Mouse (Mus musculus): ENCODE measurements around the gene Tmem107.

Tmem107 gene

GRCm38 (mm10) chr11:69101604-69102402, 31.2 kb downstream of the Tmem107 start:
- in situ Hi-C loops (cut with MboI; ENCODE audit: unreplicated experiment in 2 of 2): no loop called here

- in situ Hi-C loops (cut with MboI; ENCODE audit: unreplicated experiment in 2 of 2): no loop called here
Measured at GRCm38 (mm10) chr11:69102403-69102725, 31.8 kb downstream of the Tmem107 start.

- in situ Hi-C loops (cut with MboI; ENCODE audit: unreplicated experiment in 2 of 2): no loop called here
Measured at GRCm38 (mm10) chr11:69103121-69103520, 32.5 kb downstream of the Tmem107 start.

GRCm38 (mm10) chr11:69103531-69104435, 33.2 kb downstream of the Tmem107 start:
- in situ Hi-C loops (cut with MboI; ENCODE audit: unreplicated experiment in 2 of 2): no loop called here

- in situ Hi-C loops (cut with MboI; ENCODE audit: unreplicated experiment in 2 of 2): no loop called here
Measured at GRCm38 (mm10) chr11:69104487-69104886, 33.9 kb downstream of the Tmem107 start.

GRCm38 (mm10) chr11:69105227-69105626, 34.6 kb downstream of the Tmem107 start:
- in situ Hi-C loops (cut with MboI; ENCODE audit: unreplicated experiment in 2 of 2): no loop called here

DNA sequence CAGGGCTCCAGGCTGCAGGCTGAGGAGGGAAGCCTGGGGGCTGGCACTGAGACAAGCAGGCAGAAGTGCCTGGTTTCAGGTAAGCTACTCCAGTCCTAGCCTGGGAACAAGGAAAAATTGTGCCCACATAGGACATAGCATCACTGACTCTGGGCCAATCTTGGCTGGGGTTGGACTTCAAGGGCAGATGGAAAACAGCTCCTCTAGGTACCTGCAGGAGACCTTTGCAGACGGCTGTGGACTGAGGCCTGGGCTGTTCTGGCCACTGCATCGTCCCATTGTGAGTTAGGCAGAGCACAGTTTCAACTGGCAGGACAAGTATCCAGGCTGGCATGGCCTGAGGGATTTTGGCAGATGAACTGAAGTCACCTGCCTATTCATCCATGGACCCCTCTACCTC, 35.2 kb downstream of the Tmem107 start:
- in situ Hi-C loops (cut with MboI; ENCODE audit: unreplicated experiment in 2 of 2): no loop called here

- in situ Hi-C loops (cut with MboI; ENCODE audit: unreplicated experiment in 2 of 2): no loop called here
Measured at GRCm38 (mm10) chr11:69106299-69106698, 35.7 kb downstream of the Tmem107 start.

- in situ Hi-C loops (cut with MboI; ENCODE audit: unreplicated experiment in 2 of 2): no loop called here
Measured at GRCm38 (mm10) chr11:69106842-69107241, 36.2 kb downstream of the Tmem107 start.

DNA sequence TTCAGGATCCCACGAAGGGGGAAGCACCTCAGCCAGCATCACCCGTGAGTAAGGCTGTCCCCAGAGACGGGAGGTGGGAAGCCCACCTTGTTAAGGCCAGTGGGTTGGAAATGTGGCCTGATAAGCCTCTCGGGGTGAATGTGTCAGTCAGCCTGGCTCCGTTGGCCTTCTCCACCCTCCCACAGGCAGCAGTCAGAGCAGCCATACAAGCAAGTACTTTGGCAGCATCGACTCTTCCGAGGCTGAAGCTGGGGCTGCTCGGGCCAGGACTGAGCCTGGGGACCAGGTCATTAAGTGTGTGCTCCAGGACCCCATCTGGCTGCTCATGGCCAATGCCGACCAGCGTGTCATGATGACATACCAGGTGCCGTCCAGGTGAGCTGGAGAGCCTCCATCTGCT, 37.1 kb downstream of the Tmem107 start:
- in situ Hi-C loops (cut with MboI; ENCODE audit: unreplicated experiment in 2 of 2): no loop called here

DNA sequence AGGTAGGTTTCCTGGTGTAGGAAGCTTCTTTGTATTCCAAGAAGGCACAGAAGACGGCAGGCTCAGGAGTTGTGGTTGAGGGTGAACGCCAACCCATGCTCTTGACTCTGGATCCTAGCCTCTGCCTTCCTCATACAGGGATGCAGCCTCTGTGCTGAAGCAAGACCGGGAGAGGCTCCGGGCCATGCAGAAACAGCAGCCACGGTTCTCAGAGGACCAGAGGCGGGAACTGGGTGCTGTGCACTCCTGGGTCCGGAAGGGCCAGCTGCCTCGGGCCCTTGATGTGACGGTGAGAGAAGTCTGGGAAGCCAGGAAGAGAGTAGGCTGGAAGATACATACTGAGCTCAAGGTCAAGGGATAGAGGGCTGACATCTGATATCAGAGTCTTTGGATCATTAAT, 37.6 kb downstream of the Tmem107 start:
- in situ Hi-C loops (cut with MboI; ENCODE audit: unreplicated experiment in 2 of 2): no loop called here

GRCm38 (mm10) chr11:69109032-69109900, 38.7 kb downstream of the Tmem107 start:
- in situ Hi-C loops (cut with MboI; ENCODE audit: unreplicated experiment in 2 of 2): no loop called here

DNA sequence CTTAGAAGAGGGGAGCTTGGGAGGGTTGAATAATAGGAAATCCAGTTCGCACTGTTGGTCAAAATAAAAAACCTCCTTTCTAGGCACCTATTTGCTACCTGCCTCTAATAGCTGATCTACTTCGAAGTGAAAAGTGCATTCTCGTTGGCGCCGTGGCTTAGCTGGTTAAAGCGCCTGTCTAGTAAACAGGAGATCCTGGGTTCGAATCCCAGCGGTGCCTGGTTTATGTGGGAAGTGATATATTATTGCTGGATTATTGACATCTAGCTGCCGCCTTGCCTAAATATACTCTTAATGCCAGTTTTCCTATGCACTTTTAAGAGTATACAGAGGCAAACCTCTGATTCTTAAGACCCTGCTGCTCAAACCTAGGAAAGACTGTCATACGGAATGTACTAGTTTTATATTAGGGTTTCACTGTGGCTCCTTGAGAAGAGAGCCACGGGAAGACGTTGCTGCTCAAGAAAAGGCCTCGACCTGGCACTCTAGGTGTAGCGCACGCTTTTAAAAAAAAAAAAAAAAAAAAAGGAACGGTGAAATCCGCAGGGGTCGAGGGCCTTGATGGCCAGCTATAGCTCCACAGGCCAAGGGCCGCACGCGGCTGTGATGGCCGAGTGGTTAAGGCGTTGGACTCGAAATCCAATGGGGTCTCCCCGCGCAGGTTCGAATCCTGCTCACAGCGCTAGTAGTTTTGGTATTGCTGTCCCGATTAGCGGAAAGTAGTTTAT, 39.9 kb downstream of the Tmem107 start:
- in situ Hi-C loops (cut with MboI; ENCODE audit: unreplicated experiment in 2 of 2): no loop called here

DNA sequence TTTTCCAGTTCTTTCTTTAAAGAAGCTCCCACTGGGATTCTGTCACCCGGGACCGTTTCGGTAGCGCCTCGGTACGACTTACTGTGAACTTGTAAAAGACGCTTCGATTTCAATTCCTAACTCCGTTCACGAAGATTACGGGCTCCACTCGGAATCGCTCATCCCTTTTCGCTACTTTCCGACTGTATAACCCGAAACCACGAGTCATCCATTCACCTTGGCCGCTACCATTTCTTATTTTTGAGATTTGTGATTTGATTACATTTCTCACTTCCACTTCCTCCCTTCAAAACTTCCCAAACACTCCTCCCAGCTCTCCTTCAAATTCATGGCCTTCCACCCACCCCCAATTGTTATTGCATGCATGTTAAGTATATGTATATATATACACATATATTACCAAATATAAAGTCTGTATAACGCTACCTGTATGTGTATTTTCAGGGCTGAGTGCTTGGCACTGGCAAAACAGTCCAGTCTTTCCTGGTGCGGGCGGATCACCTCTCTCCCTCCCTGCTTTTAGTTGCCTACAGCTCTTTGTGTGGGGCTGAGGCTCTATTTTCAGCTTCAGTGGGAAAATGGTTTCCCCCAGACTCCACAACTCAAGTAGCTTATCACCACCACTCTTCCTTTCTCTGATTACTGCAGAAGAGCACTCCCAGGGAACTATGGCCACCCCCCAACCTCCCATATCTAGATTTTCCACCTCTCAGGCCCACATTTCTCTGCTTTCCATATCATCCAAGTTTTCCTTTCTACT, 40.6 kb downstream of the Tmem107 start:
- in situ Hi-C loops (cut with MboI; ENCODE audit: unreplicated experiment in 2 of 2): no loop called here

DNA sequence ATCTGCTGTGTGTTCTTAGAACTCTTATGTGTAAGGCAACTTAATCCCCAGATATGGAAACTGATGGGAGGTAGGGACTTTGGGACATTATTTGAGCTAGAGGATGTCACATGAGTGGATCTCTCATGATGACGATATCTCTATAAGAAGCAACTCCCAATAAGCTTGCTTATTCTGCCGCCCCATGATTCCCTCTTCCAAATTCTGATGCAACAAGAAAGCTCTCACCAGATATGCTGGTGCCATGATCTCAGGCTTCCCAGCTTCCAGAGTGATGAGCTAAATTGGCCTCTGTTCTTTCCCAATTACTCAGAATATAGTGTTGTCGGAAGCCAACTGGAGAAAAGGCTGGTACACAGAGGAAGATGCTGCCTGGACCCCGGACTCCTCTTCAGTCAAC, 41.3 kb downstream of the Tmem107 start:
- in situ Hi-C loops (cut with MboI; ENCODE audit: unreplicated experiment in 2 of 2): no loop called here

DNA sequence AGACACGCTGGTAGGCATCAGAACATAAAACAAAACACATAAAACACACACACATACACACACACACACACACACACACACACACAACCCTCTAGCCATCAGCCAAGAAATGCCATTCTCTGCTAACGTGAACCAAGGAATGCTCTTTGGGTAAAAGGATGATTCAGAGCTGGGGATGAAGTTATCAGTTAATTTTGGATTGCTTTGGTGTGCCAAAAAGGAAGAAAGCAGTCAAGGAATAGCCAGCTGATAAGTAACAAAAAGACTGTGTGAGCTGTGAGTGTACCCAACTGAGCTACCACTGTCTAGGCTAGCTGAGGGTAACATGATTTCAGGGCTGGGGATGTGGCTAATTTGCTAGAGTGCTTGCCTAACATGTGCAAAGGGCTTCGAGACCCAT, 43.4 kb downstream of the Tmem107 start:
- in situ Hi-C loops (cut with MboI; ENCODE audit: unreplicated experiment in 2 of 2): no loop called here

DNA sequence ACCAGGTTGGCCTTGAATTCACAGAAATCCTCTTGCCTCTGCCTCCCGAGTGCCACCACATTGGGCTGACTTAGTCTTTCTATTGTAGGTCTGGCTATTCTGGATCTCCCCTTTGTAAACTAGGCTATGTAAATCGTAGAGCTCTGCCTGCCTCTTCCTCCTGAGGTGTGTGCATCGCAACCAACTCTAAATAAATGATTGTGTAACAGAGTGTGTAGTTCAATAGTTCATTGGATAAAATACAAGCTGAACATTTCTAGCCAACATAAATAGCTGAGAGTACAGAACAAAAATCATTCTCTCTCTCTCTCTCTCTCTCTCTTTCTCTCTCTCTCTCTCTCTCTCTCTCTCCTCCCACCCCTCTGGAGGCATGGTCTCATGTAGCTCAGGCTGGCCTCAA, 44.0 kb downstream of the Tmem107 start:
- in situ Hi-C loops (cut with MboI; ENCODE audit: unreplicated experiment in 2 of 2): no loop called here

GRCm38 (mm10) chr11:69116843-69117242, 46.2 kb downstream of the Tmem107 start:
- in situ Hi-C loops (cut with MboI; ENCODE audit: unreplicated experiment in 2 of 2): no loop called here
